Mouse (Mus musculus): ENCODE measurements at regions not wholly inside any gene's neighbourhood (a gene's known extent, or its start where the extent isn't known, plus 50 kb on each side); places are given as distances from the start of the nearest gene placed in this dataset.
A peak's percentile ranks its signal among the peaks of the same experiment; 100 is the strongest.

- no peak for TF ChIP-seq EP300 (IDR thresholded peaks at IDR 0.05; ENCODE audit: low read depth)
- TF ChIP-seq CTCF (IDR thresholded peaks at IDR 0.05; ENCODE audit: low read depth), result peak; percentile 66
Observed at GRCm38 (mm10) chrX:12839406-12840159, 77.7 kb upstream of the Med14 start.

Measured in liver, postnatal 0 days (tissue).